Mouse (Mus musculus) lung, postnatal 0 days (tissue): ENCODE measurements at regions not wholly inside any gene's neighbourhood (a gene's known extent, or its start where the extent isn't known, plus 50 kb on each side); places are given as distances from the start of the nearest gene placed in this dataset.

ENCODE experiments used
- CTCF ChIP-seq: IDR thresholded peaks from 2 replicates; pipeline ENCODE4 v1.5.1; 2016; ENCODE audit warnings: antibody characterized with exemption, mild to moderate bottlenecking
- EP300 ChIP-seq: IDR thresholded peaks from 2 replicates; pipeline ENCODE4 v1.6.1; 2016; ENCODE audit warnings: antibody characterized with exemption, mild to moderate bottlenecking, control low read depth

DNA sequence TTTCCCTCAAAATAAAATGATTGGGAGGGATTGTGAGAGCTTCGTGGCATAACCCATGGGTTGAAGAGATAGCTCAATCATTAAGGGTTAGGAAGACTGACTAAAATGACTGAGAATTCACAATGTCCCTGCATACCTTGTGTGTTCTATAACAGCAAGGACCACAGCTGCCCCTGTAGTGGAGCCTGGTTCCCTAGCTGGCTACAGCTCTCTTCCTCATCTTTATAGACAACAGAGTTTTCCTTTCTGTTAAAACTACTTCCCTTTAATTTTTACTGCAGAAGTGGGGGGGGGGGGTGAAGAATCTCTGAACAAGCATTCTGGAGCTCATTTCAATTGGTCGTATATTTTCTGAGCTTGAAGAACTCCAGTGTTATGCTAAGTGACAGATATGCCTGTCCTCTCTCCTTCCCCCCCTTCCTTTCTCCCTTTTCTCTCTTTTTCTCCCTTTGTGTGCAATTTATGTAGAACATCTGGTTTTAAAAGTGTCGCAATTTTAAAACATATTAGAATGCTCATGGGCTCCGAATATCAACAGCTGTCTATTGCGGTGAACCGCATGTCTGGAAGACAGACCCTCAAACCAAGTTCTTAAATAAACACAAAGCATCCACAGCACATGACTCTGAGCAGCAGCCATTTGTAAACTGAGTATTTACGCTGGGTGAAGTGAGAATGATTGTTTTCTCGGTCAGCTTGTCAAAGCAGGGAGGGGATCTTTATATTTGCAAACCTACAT, 222.0 kb upstream of the Maf start:
- TF ChIP-seq CTCF (no peak), EP300 (peak; percentile 65)
